Mouse (Mus musculus): Measurements from ENCODE around the gene Urah. TPM values are rescaled to one million over a fixed set of nuclear protein-coding genes. Genes with fewer than 3 reads are reported as not detected.

Gene Urah
- polyA plus RNA-seq, 1 experiment from 2014 or later: 0.24 TPM

- H3K9ac ChIP-seq: peak overlapping the region; percentile 96
- peaks cover 61% of the 10 kb centered on the region for H3K36me3 ChIP-seq
- no peaks in the 10 kb centered on the region for H3K9me3 ChIP-seq
- ATAC-seq (ENCODE audit: extremely low read depth, insufficient number of reproducible peaks, low FRiP score, low TSS enrichment): no peak
- peak overlapping the region; percentile 96 for H3K4me2 ChIP-seq
- WGBS: 67% methylated on average over 9 of the region's 9 CpGs
- peak overlapping the region; percentile 70 for H3K4me3 ChIP-seq
- no peak overlapping the region for H3K27ac ChIP-seq (replicated peaks)
- H3K4me1 ChIP-seq: peaks cover 28% of the 10 kb centered on the region
- no peaks in the 10 kb centered on the region for H3K27me3 ChIP-seq (replicated peaks)
These were observed 20.4 kb downstream of the Urah start for GRCm38 (mm10) chr7:140855181-140855580.

GRCm38 (mm10) chr7:140855860-140856784 lies 21.3 kb downstream of the Urah start, which contains the start of gene Gm45785:
TSS of gene Gm45785 (minus strand) at chr7:140856331.
- Histone ChIP-seq H3K9me3 (no peaks in the 10 kb centered on the region), H3K4me3 (peak within 1 kb of the TSS; percentile 70), H3K4me2 (peak within 1 kb of the TSS; percentile 96), H3K9ac (peak within 1 kb of the TSS; percentile 96), H3K36me3 (peaks cover 66% of the 10 kb centered on the region), H3K27ac (replicated peaks) (peak within 1 kb of the TSS; percentile 93), H3K27me3 (replicated peaks) (no peaks in the 10 kb centered on the region), H3K4me1 (peaks cover 28% of the 10 kb centered on the region)
- peak; percentile 69 for ATAC-seq (ENCODE audit: extremely low read depth, insufficient number of reproducible peaks, low FRiP score, low TSS enrichment)
- under 1% methylated on average over 51 of the region's 51 CpGs for WGBS

- H3K27ac ChIP-seq (replicated peaks): peak within 1 kb of the TSS; percentile 93
- H3K4me2 ChIP-seq: peak within 1 kb of the TSS; percentile 96
- H3K36me3 ChIP-seq: peaks cover 66% of the 10 kb centered on the region
- H3K4me3 ChIP-seq: peak within 1 kb of the TSS; percentile 70
- peak; percentile 52 for ATAC-seq (ENCODE audit: extremely low read depth, insufficient number of reproducible peaks, low FRiP score, low TSS enrichment)
- under 1% methylated on average over 50 of the region's 50 CpGs for WGBS
- H3K9me3 ChIP-seq: no peaks in the 10 kb centered on the region
- H3K9ac ChIP-seq: peak within 1 kb of the TSS; percentile 96
- peaks cover 28% of the 10 kb centered on the region for H3K4me1 ChIP-seq
- H3K27me3 ChIP-seq (replicated peaks): no peaks in the 10 kb centered on the region
These were observed 22.1 kb downstream of the Urah start, which contains the start of gene Ric8a for GRCm38 (mm10) chr7:140856785-140857549. TSS of gene Ric8a (plus strand) at chr7:140856957.

GRCm38 (mm10) chr7:140857550-140858505 lies 23.0 kb downstream of the Urah start, which contains the start of gene Bet1l:
TSS of gene Bet1l (minus strand) at chr7:140857577.
- peak within 1 kb of the TSS; percentile 93 for H3K27ac ChIP-seq (replicated peaks)
- H3K9me3 ChIP-seq: no peaks in the 10 kb centered on the region
- WGBS: 29% methylated on average over 40 of the region's 40 CpGs
- ATAC-seq (ENCODE audit: extremely low read depth, insufficient number of reproducible peaks, low FRiP score, low TSS enrichment): 0 out of 2 replicates have a peak, but pooled peaks have one; percentile 0
- peaks cover 66% of the 10 kb centered on the region for H3K36me3 ChIP-seq
- peak within 1 kb of the TSS; percentile 96 for H3K9ac ChIP-seq
- H3K4me1 ChIP-seq: peaks cover 28% of the 10 kb centered on the region
- H3K4me2 ChIP-seq: peak within 1 kb of the TSS; percentile 96
- peak within 1 kb of the TSS; percentile 70 for H3K4me3 ChIP-seq
- no peaks in the 10 kb centered on the region for H3K27me3 ChIP-seq (replicated peaks)

- H3K4me3 ChIP-seq: peak overlapping the region; percentile 70
- H3K4me2 ChIP-seq: peak overlapping the region; percentile 96
- H3K27ac ChIP-seq (replicated peaks): no peak overlapping the region
- peak overlapping the region; percentile 96 for H3K9ac ChIP-seq
- peaks cover 66% of the 10 kb centered on the region for H3K36me3 ChIP-seq
- 94% methylated on average over 8 of the region's 8 CpGs for WGBS
- H3K9me3 ChIP-seq: no peaks in the 10 kb centered on the region
- peaks cover 28% of the 10 kb centered on the region for H3K4me1 ChIP-seq
- H3K27me3 ChIP-seq (replicated peaks): no peaks in the 10 kb centered on the region
- no peak for ATAC-seq (ENCODE audit: extremely low read depth, insufficient number of reproducible peaks, low FRiP score, low TSS enrichment)
These were observed 23.9 kb downstream of the Urah start for GRCm38 (mm10) chr7:140858746-140859145.

- Histone ChIP-seq H3K36me3 (peaks cover 67% of the 10 kb centered on the region), H3K27ac (replicated peaks) (no peak overlapping the region), H3K9ac (no peak overlapping the region), H3K27me3 (replicated peaks) (no peaks in the 10 kb centered on the region), H3K4me1 (peaks cover 25% of the 10 kb centered on the region), H3K4me3 (no peak overlapping the region), H3K4me2 (no peak overlapping the region), H3K9me3 (no peaks in the 10 kb centered on the region)
- no peak for ATAC-seq (ENCODE audit: extremely low read depth, insufficient number of reproducible peaks, low FRiP score, low TSS enrichment)
- WGBS: 68% methylated on average over 6 of the region's 6 CpGs
These were observed 25.2 kb downstream of the Urah start for GRCm38 (mm10) chr7:140859997-140860396.

- Histone ChIP-seq H3K4me2 (no peak overlapping the region), H3K27me3 (replicated peaks) (no peaks in the 10 kb centered on the region), H3K36me3 (peaks cover 73% of the 10 kb centered on the region), H3K4me1 (peaks cover 18% of the 10 kb centered on the region), H3K9me3 (no peaks in the 10 kb centered on the region), H3K4me3 (no peak overlapping the region), H3K27ac (replicated peaks) (no peak overlapping the region), H3K9ac (no peak overlapping the region)
- ATAC-seq (ENCODE audit: extremely low read depth, insufficient number of reproducible peaks, low FRiP score, low TSS enrichment): no peak
- WGBS: 84% methylated on average over 5 of the region's 5 CpGs
These were observed 25.9 kb downstream of the Urah start for GRCm38 (mm10) chr7:140860728-140861127.

- peaks cover 92% of the 10 kb centered on the region for H3K36me3 ChIP-seq
- no peak overlapping the region for H3K4me3 ChIP-seq
- no peak overlapping the region for H3K4me2 ChIP-seq
- no peaks in the 10 kb centered on the region for H3K9me3 ChIP-seq
- 87% methylated on average over 12 of the region's 12 CpGs for WGBS
- no peak overlapping the region for H3K27ac ChIP-seq (replicated peaks)
- ATAC-seq (ENCODE audit: extremely low read depth, insufficient number of reproducible peaks, low FRiP score, low TSS enrichment): no peak
- no peaks in the 10 kb centered on the region for H3K4me1 ChIP-seq
- H3K27me3 ChIP-seq (replicated peaks): no peaks in the 10 kb centered on the region
- no peak overlapping the region for H3K9ac ChIP-seq
These were observed 29.9 kb downstream of the Urah start for GRCm38 (mm10) chr7:140864761-140865160.

- H3K4me1 ChIP-seq: peaks cover under 1% of the 10 kb centered on the region; the same call in 1 of the 2 replicates
- no peaks in the 10 kb centered on the region for H3K27me3 ChIP-seq (replicated peaks)
- peaks cover 81% of the 10 kb centered on the region for H3K36me3 ChIP-seq
- H3K9me3 ChIP-seq: no peaks in the 10 kb centered on the region
- no peak for ATAC-seq (ENCODE audit: extremely low read depth, insufficient number of reproducible peaks, low FRiP score, low TSS enrichment)
- H3K9ac ChIP-seq: no peak overlapping the region
- no peak overlapping the region for H3K27ac ChIP-seq (replicated peaks)
- WGBS: 86% methylated on average over 4 of the region's 4 CpGs
- H3K4me3 ChIP-seq: no peak overlapping the region
- no peak overlapping the region for H3K4me2 ChIP-seq
These were observed 39.4 kb downstream of the Urah start for GRCm38 (mm10) chr7:140874224-140874623.

GRCm38 (mm10) chr7:140877364-140877763 lies 42.5 kb downstream of the Urah start:
- 73% methylated on average over 6 of the region's 6 CpGs for WGBS
- H3K36me3 ChIP-seq: peaks cover 57% of the 10 kb centered on the region
- no peak overlapping the region for H3K4me3 ChIP-seq
- H3K27ac ChIP-seq (replicated peaks): no peak overlapping the region
- ATAC-seq (ENCODE audit: extremely low read depth, insufficient number of reproducible peaks, low FRiP score, low TSS enrichment): no peak
- H3K9me3 ChIP-seq: no peaks in the 10 kb centered on the region
- H3K27me3 ChIP-seq (replicated peaks): no peaks in the 10 kb centered on the region
- no peak overlapping the region for H3K9ac ChIP-seq
- peaks cover 19% of the 10 kb centered on the region for H3K4me1 ChIP-seq
- H3K4me2 ChIP-seq: no peak overlapping the region

Data from heart, embryonic 13.5 days (tissue).